ENCODE assay signal across 14 mouse cellular contexts in genomic region chr4:123395435-123396000, GRCm38 (mm10). TPM values are rescaled to one million over a fixed set of nuclear protein-coding genes. Genes with fewer than 3 reads are reported as not detected.
DNase-seq lines count a peak whose midpoint lies in the region; ATAC-seq and TF ChIP-seq lines count a peak whose summit lies in the region.
"Had no signal": no experiment of that assay in that cellular context is flagged by ENCODE, and none has a peak within 500 bp of the region (broad histone marks: within the 10 kb centered on the region; RNA-seq: fewer than 3 reads in every experiment).

No protein-coding gene starts in this region.

- ATAC-seq in liver, embryonic 14.5 days (ENCODE audit: insufficient read depth) = no peak
- ATAC-seq in liver, embryonic 11.5 days (replicated peaks; ENCODE audit: low FRiP score) = no peak

- peak; percentile 52 for TF ChIP-seq CTCF in heart, adult 2 months (IDR thresholded peaks at IDR 0.05)
- TF ChIP-seq CTCF in liver, embryonic 14.5 days (IDR thresholded peaks at IDR 0.05; ENCODE audit: low read depth) = peak; percentile 45; the same call in 1 of the 2 replicates

- intact Hi-C loops in heart, adult 2 months (cut with DNase I) = no loop called here

- no peaks in the 10 kb centered on the region for H3K9me3 ChIP-seq in liver, embryonic 14.5 days (ENCODE audit: control insufficient read depth, low read length)
- no peaks in the 10 kb centered on the region for H3K9me3 ChIP-seq in liver, embryonic 11.5 days (ENCODE audit: control insufficient read depth, low read length)
- H3K9me3 ChIP-seq: embryonic facial prominence, embryonic 15.5 days; liver, embryonic 13.5 days; neural tube, embryonic 12.5 days had no signal

- peaks cover 10% of the 10 kb centered on the region for H3K4me1 ChIP-seq in heart, adult 2 months (ENCODE audit: control insufficient read depth, insufficient read depth, low read length)
- no peaks in the 10 kb centered on the region for H3K4me1 ChIP-seq in liver, embryonic 14.5 days (replicated peaks; ENCODE audit: control insufficient read depth in 2 of 2, insufficient read depth in 2 of 2, low read length in 1 of 2)
- no peaks in the 10 kb centered on the region for H3K4me1 ChIP-seq in liver, embryonic 11.5 days (replicated peaks; ENCODE audit: control insufficient read depth, insufficient read depth, low read length)
- H3K4me1 ChIP-seq: embryonic facial prominence, embryonic 15.5 days; liver, embryonic 13.5 days; neural tube, embryonic 12.5 days had no signal

- H3K27me3 ChIP-seq in heart, adult 2 months (ENCODE audit: control insufficient read depth, insufficient read depth, low read length) = no peaks in the 10 kb centered on the region
- no peaks in the 10 kb centered on the region for H3K27me3 ChIP-seq in liver, embryonic 14.5 days (ENCODE audit: control insufficient read depth, insufficient read depth, low read length)
- H3K27me3 ChIP-seq in liver, embryonic 11.5 days (replicated peaks; ENCODE audit: control insufficient read depth, insufficient read depth, low read length) = no peaks in the 10 kb centered on the region
- H3K27me3 ChIP-seq: embryonic facial prominence, embryonic 15.5 days; liver, embryonic 13.5 days; neural tube, embryonic 12.5 days had no signal

- H3K4me3 ChIP-seq in heart, adult 2 months = no peak overlapping the region
- H3K4me3 ChIP-seq in liver, embryonic 14.5 days (ENCODE audit: insufficient read depth in 1 of 2, low read depth in 2 of 2, low read length in 2 of 2) = no peak overlapping the region
- no peak overlapping the region for H3K4me3 ChIP-seq in liver, embryonic 11.5 days (ENCODE audit: low read depth, low read length)
- H3K4me3 ChIP-seq: embryonic facial prominence, embryonic 15.5 days; liver, embryonic 13.5 days; neural tube, embryonic 12.5 days had no signal

- H3K36me3 ChIP-seq in heart, adult 2 months (ENCODE audit: control insufficient read depth, insufficient read depth, low read length) = peaks cover 38% of the 10 kb centered on the region
- peaks cover 28% of the 10 kb centered on the region for H3K36me3 ChIP-seq in liver, embryonic 14.5 days (replicated peaks; ENCODE audit: control insufficient read depth, insufficient read depth, low read depth)
- H3K36me3 ChIP-seq in liver, embryonic 11.5 days (ENCODE audit: control insufficient read depth, insufficient read depth, low read length) = peaks cover 42% of the 10 kb centered on the region

- H3K4me2 ChIP-seq in liver, embryonic 14.5 days (ENCODE audit: low read depth) = no peak overlapping the region
- no peak overlapping the region for H3K4me2 ChIP-seq in liver, embryonic 11.5 days
- H3K4me2 ChIP-seq: embryonic facial prominence, embryonic 15.5 days; liver, embryonic 13.5 days; neural tube, embryonic 12.5 days had no signal

- no peak for TF ChIP-seq POLR2A in heart, adult 2 months (IDR thresholded peaks at IDR 0.05; ENCODE audit: insufficient read depth, low read depth, low read length)

- DNase-seq in heart, adult 2 months = no peak
- no peak for DNase-seq in heart, adult 18-20 months
- no peak for DNase-seq in liver, embryonic 14.5 days (ENCODE audit: low read depth in 3 of 3, low spot score in 3 of 3)
- no peak for DNase-seq in liver, embryonic 11.5 days (ENCODE audit: low spot score)
- DNase-seq in CD4-positive helper T cell, adult 2 months (ENCODE audit: low read depth, low spot score) = peak; percentile 17
- DNase-seq in ZHBTc4 (ENCODE audit: low read depth, low spot score) = peak; percentile 54
- no peak for DNase-seq in frontal cortex, postnatal 10 days (ENCODE audit: low spot score in 2 of 2)
- DNase-seq in frontal cortex, postnatal 25 days (ENCODE audit: low spot score in 2 of 2) = no peak
- DNase-seq: cerebellum, adult 9-11 months; layer of hippocampus, adult 9-11 months; liver, embryonic 13.5 days had no signal

- TF ChIP-seq EP300 in heart, adult 2 months (IDR thresholded peaks at IDR 0.05; ENCODE audit: insufficient read depth, low read depth, low read length) = no peak
- no peak for TF ChIP-seq EP300 in liver, embryonic 14.5 days (IDR thresholded peaks at IDR 0.05; ENCODE audit: low read depth)

- no peak overlapping the region for H3K9ac ChIP-seq in heart, adult 2 months (ENCODE audit: low read depth, low read length)
- no peak overlapping the region for H3K9ac ChIP-seq in liver, embryonic 14.5 days (replicated peaks)
- H3K9ac ChIP-seq in liver, embryonic 11.5 days (ENCODE audit: low read depth, low read length) = no peak overlapping the region
- H3K9ac ChIP-seq: embryonic facial prominence, embryonic 15.5 days; liver, embryonic 13.5 days; neural tube, embryonic 12.5 days had no signal

- H3K27ac ChIP-seq in heart, adult 2 months = no peak overlapping the region
- H3K27ac ChIP-seq in liver, embryonic 14.5 days = no peak overlapping the region
- H3K27ac ChIP-seq in liver, embryonic 11.5 days (ENCODE audit: low read depth, low read length) = no peak overlapping the region
- H3K27ac ChIP-seq: embryonic facial prominence, embryonic 15.5 days; liver, embryonic 13.5 days had no signal

- WGBS in heart, adult 2 months = 94% methylated on average over 2 of the region's 2 CpGs
- 86% methylated on average over 2 of the region's 2 CpGs for WGBS in liver, embryonic 14.5 days (ENCODE audit: insufficient replicate concordance)
- 96% methylated on average over 2 of the region's 2 CpGs for WGBS in liver, embryonic 11.5 days

- H3K79me2 ChIP-seq in heart, adult 2 months (replicated peaks; ENCODE audit: control insufficient read depth, insufficient read depth, low read length) = no peaks in the 10 kb centered on the region

RNA-seq across cellular contexts. Expression of gene Bmp8a, which starts 52.5 kb away (rescaled TPM):
- not detected for total RNA-seq in heart, adult 2 months (2021)
- not detected in 2 replicates for polyA plus RNA-seq in heart, adult 2 months (2012; rRNA removed)
- not detected for total RNA-seq in heart, adult 18-20 months (2021)
- polyA plus RNA-seq in liver, embryonic 14.5 days (2012; rRNA removed) = 0.08 and 0.14 TPM in 2 replicates
- 0.16 TPM in 1 of 2 replicates, not detected in the other for polyA plus RNA-seq in liver, embryonic 14.5 days (2014; fragmentation: Nextera tagmentation; extraction: Ambion mirVana)
- 0.42 and 0.63 TPM in 2 replicates for polyA plus RNA-seq in liver, embryonic 11.5 days (2014; fragmentation: Nextera tagmentation; extraction: Ambion mirVana)
- polyA plus RNA-seq: heart, embryonic 14.5 days had no signal

Comparison
In these comparisons a context has a peak if more than half of its experiments do, and no peak if none do; other contexts are left out.
1. DNase-seq: peak in CD4-positive helper T cell, adult 2 months (single experiment) and ZHBTc4 (single experiment); none in heart, adult 2 months (0 of 2), heart, adult 18-20 months (0 of 2), liver, embryonic 14.5 days (0 of 3), liver, embryonic 11.5 days (single experiment), frontal cortex, postnatal 10 days (0 of 2) and frontal cortex, postnatal 25 days (0 of 2).